Mouse (Mus musculus) retina, postnatal 7 days (tissue): ENCODE results near the gene Cd59b.

Experiments
- DNase-seq: peaks from one replicate; pipeline ENCODE4 v3.0.0-alpha.2; 2012; ENCODE audit warnings: low read depth, low spot score

Gene Cd59b

GRCm38 (mm10) chr2:104069704-104070185 is at the start of gene Cd59b:
Gene Cd59b, plus strand, starts transcription at chr2:104069849.
- DNase-seq = no peak

- DNase-seq = no peak
Observed at GRCm38 (mm10) chr2:104023096-104023495, 46.6 kb upstream of the Cd59b start.

GRCm38 (mm10) chr2:104024656-104025055 is 45.0 kb upstream of the Cd59b start:
- no peak for DNase-seq

GRCm38 (mm10) chr2:104027458-104028138 is 42.1 kb upstream of the Cd59b start, which contains the start of gene Fbxo3:
Gene Fbxo3, plus strand, starts transcription at chr2:104027721.
- peak; percentile 57 for DNase-seq

- no peak for DNase-seq
Observed at GRCm38 (mm10) chr2:104028139-104028723, 41.4 kb upstream of the Cd59b start, which contains the start of gene 4931422A03Rik. Gene 4931422A03Rik, minus strand, starts transcription at chr2:104028361.

- no peak for DNase-seq
Observed at GRCm38 (mm10) chr2:104029074-104029473, 40.6 kb upstream of the Cd59b start.

GRCm38 (mm10) chr2:104030381-104030780 is 39.3 kb upstream of the Cd59b start:
- no peak for DNase-seq

GRCm38 (mm10) chr2:104032056-104032455 is 37.6 kb upstream of the Cd59b start:
- no peak for DNase-seq

GRCm38 (mm10) chr2:104034832-104035472 is 34.7 kb upstream of the Cd59b start:
- peak; percentile 43 for DNase-seq

- no peak for DNase-seq
Observed at GRCm38 (mm10) chr2:104035595-104035994, 34.1 kb upstream of the Cd59b start.

GRCm38 (mm10) chr2:104036316-104036715 is 33.3 kb upstream of the Cd59b start:
- no peak for DNase-seq

GRCm38 (mm10) chr2:104038236-104038635 is 31.4 kb upstream of the Cd59b start:
- DNase-seq = no peak

GRCm38 (mm10) chr2:104041632-104042031 is 28.0 kb upstream of the Cd59b start:
- no peak for DNase-seq

- DNase-seq = no peak
Observed at GRCm38 (mm10) chr2:104042766-104043165, 26.9 kb upstream of the Cd59b start.

- no peak for DNase-seq
Observed at GRCm38 (mm10) chr2:104043624-104044478, 25.8 kb upstream of the Cd59b start.

GRCm38 (mm10) chr2:104044479-104045080 is 25.1 kb upstream of the Cd59b start:
- DNase-seq = no peak

GRCm38 (mm10) chr2:104058381-104058780 is 11.3 kb upstream of the Cd59b start:
- no peak for DNase-seq

GRCm38 (mm10) chr2:104058954-104059353 is 10.7 kb upstream of the Cd59b start:
- DNase-seq = no peak

- DNase-seq = no peak
Observed at GRCm38 (mm10) chr2:104059786-104060185, 9.9 kb upstream of the Cd59b start.

GRCm38 (mm10) chr2:104060996-104061395 is 8.7 kb upstream of the Cd59b start:
- no peak for DNase-seq

GRCm38 (mm10) chr2:104062665-104063064 is 7.0 kb upstream of the Cd59b start:
- DNase-seq = no peak
